Comparison of ENCODE assay signal across 16 mouse cellular contexts in the genomic region with DNA sequence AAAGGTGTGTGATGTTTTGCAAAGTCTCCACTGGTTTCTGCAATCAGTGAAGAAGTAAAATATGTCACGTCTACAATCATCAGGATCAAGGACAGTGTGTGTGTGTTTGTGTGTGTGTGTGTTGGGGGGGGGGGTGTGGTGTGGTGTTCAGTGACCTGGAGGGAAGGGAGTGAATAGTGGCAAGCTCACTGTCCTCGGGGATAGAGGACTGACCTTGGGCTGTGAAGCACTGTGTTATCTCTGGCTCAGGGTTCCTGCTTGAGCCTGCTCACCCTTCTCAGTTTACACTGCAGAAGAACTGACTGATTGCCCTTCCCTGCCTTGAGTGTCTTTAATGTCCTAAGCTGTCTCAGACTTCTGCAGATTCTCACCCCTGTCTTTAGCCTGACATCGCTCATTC.
A peak's percentile ranks its signal among the peaks of the same experiment; 100 is the strongest.
DNase-seq lines count a peak whose midpoint lies in the region; TF ChIP-seq lines count a peak whose summit lies in the region.
"Had no signal": no experiment of that assay in that cellular context is flagged by ENCODE, and none has a peak within 500 bp of the region (broad histone marks: within the 10 kb centered on the region; RNA-seq: fewer than 3 reads in every experiment).

No protein-coding gene starts in this region.

- no peak for TF ChIP-seq EP300 in heart, adult 2 months (IDR thresholded peaks at IDR 0.05; ENCODE audit: insufficient read depth, low read depth, low read length)

- H3K36me3 ChIP-seq in heart, adult 2 months (ENCODE audit: control insufficient read depth, insufficient read depth, low read length) = no peaks in the 10 kb centered on the region
- H3K36me3 ChIP-seq: midbrain, embryonic 12.5 days; neural tube, embryonic 12.5 days had no signal

- no peak for TF ChIP-seq CTCF in heart, adult 2 months (IDR thresholded peaks at IDR 0.05)

- no peaks in the 10 kb centered on the region for H3K27me3 ChIP-seq in heart, adult 2 months (ENCODE audit: control insufficient read depth, insufficient read depth, low read length)
- H3K27me3 ChIP-seq: midbrain, embryonic 12.5 days; neural tube, embryonic 12.5 days had no signal

- H3K4me3 ChIP-seq in heart, adult 2 months = no peak overlapping the region
- H3K4me3 ChIP-seq: midbrain, embryonic 12.5 days; neural tube, embryonic 12.5 days had no signal

- WGBS in heart, adult 2 months = 55% methylated on average over 3 of the region's 3 CpGs

- peaks cover 6% of the 10 kb centered on the region for H3K4me1 ChIP-seq in heart, adult 2 months (ENCODE audit: control insufficient read depth, insufficient read depth, low read length)
- H3K4me1 ChIP-seq: midbrain, embryonic 12.5 days had no signal

- H3K79me2 ChIP-seq in heart, adult 2 months (replicated peaks; ENCODE audit: control insufficient read depth, insufficient read depth, low read length) = no peaks in the 10 kb centered on the region

- TF ChIP-seq POLR2A in heart, adult 2 months (IDR thresholded peaks at IDR 0.05; ENCODE audit: insufficient read depth, low read depth, low read length) = no peak

- no peak overlapping the region for H3K9ac ChIP-seq in heart, adult 2 months (ENCODE audit: low read depth, low read length)
- H3K9ac ChIP-seq: hindbrain, embryonic 14.5 days; midbrain, embryonic 12.5 days; neural tube, embryonic 12.5 days had no signal

- no peak overlapping the region for H3K27ac ChIP-seq in heart, adult 2 months
- H3K27ac ChIP-seq: hindbrain, embryonic 14.5 days; midbrain, embryonic 12.5 days; neural tube, embryonic 12.5 days had no signal

- peak; percentile 5 for DNase-seq in kidney, adult 11 months
- DNase-seq in kidney, postnatal 4 days = no peak
- DNase-seq in ovary, postnatal 36 days (ENCODE audit: low spot score) = peak; percentile 15
- no peak for DNase-seq in ovary, postnatal 10 days (ENCODE audit: low spot score)
- DNase-seq in kidney, postnatal 14 days = peak; percentile 3
- DNase-seq in yolk sac, embryonic 10.5 days (ENCODE audit: low spot score) = peak; percentile 52
- no peak for DNase-seq in left cerebral cortex, postnatal 14 days (ENCODE audit: low spot score in 2 of 2)
- no peak for DNase-seq in heart, adult 2 months
- DNase-seq: gastrocnemius, postnatal 25 days; layer of hippocampus, adult 9-11 months; lung, postnatal 14 days; right cerebral cortex, adult 18-20 months; thymus, postnatal 36 days had no signal

- intact Hi-C loops in left cerebral cortex, postnatal 14 days (cut with DNase I) = no loop called here
- intact Hi-C loops in heart, adult 2 months (cut with DNase I) = loop anchor here (5.0 kb wide), 2 partner anchors 55 to 70 kb away; no protein-coding TSS in a partner anchor

Comparison
In these comparisons a context has a peak if more than half of its experiments do, and no peak if none do; other contexts are left out.
1. DNase-seq: peak in kidney, adult 11 months (single experiment), ovary, postnatal 36 days (single experiment), kidney, postnatal 14 days (single experiment) and yolk sac, embryonic 10.5 days (single experiment); none in kidney, postnatal 4 days (0 of 2), ovary, postnatal 10 days (single experiment), left cerebral cortex, postnatal 14 days (0 of 2) and heart, adult 2 months (0 of 2).